Mouse (Mus musculus) urinary bladder, postnatal 10 days (tissue): Measurements from ENCODE around the gene Med17.

ENCODE experiments used
- DNase-seq: peaks from one replicate; pipeline ENCODE4 v3.0.0; 2022; ENCODE audit warnings: low spot score

The Med17 gene

DNA sequence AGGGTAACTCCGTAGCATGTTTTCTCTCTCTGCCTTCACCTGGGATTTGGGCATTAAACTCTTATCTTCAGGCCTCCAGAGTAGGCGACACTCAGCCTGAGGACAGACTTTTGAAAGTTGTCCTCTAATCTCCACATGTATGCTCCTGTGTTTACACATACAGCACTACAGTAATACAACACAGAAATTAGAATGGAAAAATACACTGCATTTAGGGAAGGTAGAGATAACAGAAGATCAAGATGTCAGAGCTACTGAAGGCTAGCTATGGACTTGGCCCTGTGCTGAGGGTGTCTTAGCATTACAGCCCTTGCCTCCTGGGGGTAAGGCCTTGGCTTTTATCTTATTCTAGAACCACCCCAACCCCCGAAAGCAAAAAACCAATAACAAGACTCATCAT, 8.7 kb upstream of the Med17 start:
- no peak for DNase-seq

DNA sequence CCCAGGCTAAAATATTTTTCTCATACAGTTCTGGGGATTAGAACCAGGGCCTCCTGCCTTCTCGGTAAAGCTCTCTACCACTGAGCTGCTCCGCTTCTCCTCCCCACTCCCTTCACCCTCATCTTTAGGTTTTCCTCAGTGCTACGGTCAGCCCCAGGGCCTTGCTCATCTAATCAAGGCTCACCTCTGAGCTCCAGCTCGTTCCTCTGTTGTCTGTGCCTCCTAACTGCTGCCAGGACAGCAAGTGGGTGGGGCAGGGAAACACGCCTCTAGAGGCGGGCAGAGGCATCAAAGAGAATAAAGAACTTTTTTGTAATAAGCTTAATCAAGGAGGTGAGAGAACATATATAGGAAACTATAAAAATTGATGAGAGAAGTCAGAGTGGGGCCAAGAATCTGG, 8.1 kb upstream of the Med17 start:
- no peak for DNase-seq

DNA sequence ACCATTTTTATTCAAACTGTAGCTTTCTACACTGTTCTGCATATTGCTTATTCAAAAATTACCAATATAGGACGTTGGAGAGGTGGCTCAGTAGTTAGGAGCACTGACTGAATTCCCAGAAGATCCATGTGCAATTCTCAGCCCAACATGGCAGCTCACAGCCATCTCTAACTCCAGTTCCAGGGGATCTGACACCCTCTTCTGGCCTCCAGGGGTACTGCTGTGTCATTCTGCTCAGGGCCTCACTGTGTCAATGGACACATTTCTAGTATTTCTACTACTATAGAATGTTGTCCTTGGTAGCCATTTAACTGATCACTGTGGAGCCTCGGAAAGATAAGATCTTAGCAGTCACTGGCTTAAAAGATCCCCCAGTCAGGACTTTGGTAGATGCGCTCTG, 5.7 kb upstream of the Med17 start:
- no peak for DNase-seq

DNA sequence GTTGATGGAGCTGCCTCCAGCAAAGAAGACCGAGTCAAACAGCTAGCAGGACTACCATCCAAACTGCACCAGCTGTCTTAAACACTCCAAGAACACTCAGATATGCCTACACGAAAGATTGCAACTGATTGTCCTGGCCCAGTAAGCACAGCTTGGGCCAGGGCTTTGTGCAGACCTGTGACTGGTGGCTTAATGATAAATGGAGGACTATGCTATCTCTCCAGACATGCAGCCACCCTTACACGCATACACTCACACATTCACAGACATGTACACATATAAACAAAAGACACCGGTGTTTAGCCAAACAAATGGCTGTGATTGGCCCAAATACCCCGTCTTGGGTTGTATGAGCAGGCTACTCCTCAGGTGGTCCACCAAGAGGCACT, 754 bp upstream of the Med17 start:
- no peak for DNase-seq

DNA sequence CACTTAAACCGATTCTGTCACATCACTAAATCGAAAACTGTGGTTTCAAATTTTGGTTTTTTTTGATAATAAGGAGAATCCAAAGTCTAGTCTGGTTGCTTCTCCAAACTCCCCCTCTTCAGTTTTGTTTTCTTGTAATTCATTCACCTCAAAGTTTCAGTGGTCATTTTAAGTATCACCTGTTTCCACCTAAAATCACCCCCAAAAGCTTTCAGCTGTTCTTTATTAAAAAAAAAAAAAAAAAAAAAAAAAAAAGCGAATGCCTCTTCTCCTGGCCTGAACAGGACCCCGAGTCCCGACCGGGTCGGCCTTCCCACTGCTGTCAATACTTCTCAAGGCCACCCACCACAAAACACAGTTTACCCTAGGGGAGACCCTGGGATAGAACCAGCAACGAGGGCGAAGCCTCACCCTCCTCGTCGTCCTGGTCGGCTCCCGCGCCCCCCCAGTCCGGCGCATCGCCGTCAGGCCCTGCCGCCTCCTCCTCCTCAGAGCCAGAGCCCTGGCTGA, 537 bp downstream of the Med17 start:
- DNase-seq: no peak

DNA sequence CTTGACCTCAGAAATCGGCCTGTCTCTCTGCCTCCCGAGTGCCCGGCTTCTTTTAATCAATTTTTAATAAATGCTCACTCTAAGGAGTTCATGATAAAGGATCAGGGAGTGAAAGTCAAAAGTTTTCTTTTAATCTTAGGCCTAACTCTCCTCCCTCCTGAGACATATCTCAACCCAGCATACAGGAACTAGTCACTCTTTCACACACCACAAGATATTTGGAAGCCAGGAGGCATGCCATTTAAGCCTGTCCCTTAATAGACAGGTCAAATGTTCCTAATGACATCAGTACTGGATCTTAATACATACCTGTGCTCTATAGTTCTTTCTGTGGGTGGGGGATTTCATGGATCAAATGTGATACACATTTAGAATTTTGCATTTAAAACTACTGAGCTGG, 1.4 kb downstream of the Med17 start:
- DNase-seq: no peak

DNA sequence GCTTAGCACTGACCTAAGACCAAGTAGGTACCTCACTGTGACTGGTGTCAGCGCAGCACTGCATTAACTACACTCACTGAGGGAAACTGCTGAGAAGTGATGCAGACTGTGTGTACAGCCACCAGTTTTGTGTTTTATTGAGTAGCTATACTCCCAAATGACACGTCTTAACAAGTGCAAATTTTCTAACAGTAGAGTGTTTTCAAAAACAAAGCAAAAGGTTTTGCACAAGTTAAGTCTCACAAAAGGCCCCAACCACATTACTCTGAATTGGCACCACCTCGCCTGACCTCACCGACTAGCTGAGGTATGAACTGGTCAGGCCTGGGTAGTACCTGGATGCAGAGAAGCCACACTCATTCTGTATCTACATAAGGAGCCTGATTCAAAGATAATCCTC, 2.9 kb downstream of the Med17 start:
- DNase-seq: no peak

DNA sequence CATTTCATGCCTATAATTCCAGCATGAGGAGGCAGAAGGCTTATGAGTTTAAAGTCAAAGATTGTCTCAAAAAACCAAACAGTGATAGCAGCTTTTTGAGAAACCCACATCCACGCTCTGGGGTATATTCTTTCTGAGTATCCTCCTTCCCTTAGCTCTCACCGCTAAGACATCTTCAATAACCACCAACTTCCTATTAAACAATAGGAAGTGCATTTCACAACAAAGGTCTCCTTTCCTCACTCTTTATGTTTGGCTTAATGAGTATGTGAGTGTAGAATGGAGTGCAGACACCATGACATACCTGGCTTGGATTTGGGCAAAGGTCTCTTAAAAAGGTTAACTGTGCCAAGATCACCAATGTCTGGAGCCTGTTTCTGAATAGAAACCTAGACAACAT, 5.8 kb downstream of the Med17 start:
- DNase-seq: no peak

DNA sequence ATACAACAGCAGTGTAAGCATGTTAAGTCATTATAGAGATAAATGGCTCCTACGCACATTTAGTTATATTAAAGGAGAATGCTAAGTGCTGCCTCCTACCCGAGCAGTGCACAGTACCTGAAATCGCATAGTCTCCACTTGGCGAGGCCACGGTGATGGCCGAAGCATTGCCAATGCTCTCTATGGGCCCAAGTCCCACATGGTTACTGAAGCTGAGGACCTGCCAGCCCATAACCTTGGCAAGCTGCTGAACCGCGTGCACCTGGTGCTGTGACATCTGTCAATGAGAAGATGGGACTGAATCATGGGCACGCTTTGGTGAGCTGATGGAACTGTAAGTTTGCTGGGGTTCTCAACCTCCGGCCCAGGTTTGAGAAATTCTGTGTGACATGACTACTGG, 16.2 kb downstream of the Med17 start:
- no peak for DNase-seq

DNA sequence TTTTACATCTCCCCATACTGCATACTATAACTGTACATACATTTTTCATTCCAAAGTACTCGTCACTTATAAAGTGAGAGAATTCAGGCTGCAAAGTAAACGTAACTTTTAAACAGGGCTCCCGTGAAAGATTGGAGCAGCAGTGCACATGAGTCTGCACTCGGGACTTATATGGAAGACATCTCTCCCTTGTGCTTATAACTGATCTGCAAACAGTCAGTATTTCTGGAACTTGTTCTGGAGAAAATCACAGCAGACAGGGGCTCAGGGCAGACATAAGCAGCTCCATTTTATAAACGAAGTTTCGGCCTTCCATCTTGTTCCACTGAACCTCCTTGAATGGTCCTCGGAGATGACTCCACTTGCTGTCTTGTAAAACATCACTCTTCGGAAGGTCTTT, 17.8 kb downstream of the Med17 start:
- no peak for DNase-seq

DNA sequence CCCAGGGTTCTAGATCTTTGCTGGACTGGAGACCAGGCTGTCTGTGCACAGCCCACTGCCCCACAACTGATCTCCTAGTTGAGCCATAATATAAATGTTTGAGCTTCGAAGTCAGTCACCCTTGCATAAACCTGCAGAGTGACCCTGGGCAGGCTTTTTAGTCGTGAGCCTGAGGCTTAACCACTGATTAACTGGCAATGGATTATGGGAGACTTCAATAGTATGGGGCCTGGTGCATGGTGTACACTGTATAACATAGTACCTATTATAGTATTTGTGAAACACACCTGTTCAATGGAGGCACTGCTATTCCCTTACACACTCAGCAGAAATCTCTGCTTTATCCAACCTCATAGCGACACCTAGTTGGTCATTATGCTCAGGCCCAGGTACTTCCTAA, 23.5 kb downstream of the Med17 start:
- no peak for DNase-seq

DNA sequence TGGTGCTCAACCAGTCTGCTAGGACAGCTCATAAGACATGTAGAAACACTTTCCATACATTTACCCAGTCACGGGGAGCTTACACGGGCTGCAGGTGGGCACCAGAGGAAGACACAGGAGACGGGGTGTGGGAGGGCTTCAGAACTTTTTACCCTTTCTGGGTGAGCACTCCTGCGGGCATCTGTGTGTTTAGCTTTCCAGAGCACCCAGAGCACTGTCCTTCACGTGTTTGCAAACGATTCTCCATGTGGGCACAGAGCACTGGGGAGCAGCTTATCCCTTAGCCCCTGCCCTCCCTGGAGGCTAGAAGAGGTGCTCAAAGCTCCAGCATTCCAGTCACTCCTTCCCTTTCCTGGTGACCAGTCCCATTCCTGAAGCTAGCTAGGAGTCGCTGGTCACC, 25.2 kb downstream of the Med17 start:
- no peak for DNase-seq

DNA sequence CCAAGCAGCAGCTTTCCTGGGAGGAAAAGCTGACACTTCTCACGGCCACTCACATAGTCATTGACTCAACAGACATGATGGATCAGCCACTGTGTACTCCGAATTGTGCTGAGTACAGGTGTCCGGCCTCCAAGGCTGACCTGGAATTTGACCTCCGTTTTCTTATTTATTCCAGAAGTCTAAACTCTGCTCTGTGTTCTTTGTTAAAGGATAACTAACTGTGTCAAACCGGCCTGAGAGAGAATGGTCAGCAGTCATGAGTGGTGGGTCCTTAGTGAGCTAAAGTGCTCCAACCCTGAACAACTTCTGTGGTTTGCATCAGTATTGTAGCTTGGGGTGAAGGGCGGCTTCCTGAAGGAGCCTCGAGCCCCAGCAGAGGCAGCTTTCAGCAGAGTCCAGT, 27.5 kb downstream of the Med17 start:
- no peak for DNase-seq

DNA sequence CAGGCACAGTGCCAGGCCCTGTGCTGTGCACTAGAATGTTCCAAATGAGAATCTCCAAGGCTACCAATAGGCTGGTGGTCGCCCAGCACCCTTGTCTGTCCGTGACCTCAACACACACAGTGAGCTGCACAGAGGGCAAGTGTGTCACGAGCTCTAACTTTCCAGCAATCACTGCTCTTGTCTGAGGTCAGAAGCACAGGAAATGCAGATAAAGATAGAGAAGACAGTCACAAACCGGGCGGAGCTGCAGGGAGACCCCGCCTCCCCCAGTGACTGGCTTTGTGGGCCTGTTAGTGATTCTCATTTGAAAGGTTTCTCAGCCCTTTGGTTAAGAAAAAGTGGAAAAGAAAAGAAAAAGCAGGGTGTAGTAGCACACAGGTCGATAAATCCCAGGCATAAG, 29.4 kb downstream of the Med17 start:
- no peak for DNase-seq

DNA sequence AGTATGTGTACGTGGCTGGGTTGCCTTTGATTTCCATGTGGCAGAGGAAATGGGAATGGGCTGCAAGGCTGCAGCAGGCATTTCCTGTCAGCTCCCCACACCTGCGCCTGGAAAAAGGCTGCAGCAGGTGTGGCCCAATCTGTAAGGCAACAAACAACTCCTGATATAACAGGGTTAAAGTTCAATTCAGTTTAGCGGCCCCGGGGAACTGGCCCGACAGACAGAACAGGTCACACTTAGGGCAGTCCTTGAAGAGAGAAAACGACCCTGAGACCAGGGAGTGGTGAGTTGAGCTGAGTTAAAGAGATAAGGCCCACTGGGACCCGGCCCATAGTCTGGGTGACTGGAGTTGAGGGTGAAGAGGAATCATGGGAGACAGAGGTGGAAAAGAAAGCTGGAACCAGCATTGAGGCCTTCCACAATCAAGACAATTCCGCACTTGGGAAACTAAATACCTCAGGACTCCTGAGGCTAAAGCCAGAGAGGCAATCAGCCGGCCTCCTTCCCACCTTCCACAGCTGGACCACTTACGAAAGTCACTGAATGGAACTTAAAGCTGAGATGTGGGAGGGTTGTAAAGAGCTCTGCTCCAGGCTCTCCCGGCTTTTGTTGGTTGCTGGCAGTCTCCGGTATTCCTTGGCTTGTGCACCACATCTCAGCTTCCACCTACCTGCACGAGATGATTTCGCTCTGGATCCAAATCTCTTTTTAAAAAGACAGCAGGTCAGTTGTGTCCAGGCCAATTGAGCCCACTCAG, 34.2 kb downstream of the Med17 start:
- DNase-seq: no peak

DNA sequence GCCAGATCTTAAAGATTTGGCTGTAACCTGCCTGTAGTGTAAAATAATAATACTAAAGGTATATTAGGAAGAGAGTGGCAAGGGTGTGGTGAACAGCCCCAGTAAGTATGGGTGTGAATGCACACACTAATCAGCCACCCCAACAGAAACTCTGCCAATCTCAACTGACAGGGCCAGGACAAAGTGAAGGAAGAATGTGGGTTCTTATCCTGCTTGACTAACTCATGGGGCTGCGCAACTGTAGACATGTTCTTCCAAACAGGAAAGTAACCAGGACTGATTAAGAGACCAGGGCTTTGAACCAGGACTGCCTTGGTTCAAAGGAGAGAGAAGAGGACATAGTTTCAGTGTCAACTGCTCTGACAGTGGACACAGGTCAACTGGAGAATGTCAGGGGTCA, 37.6 kb downstream of the Med17 start:
- no peak for DNase-seq

DNA sequence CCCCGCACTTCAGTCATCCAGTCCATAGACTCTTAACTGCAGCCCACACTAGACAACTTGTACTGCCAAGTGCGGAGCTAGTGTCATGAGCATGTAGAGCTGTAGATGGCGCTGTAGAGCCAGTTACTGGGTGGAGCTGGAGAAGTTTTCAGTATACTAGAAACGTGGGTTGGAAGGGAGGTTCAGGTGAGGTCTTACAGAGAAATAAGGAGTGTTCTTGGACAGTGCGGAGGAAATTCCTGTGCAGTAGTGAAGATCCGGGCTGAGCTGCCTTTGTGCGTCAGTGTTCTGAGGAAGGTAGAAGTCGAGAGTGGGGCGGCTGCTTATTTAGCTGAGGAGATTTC, 38.2 kb downstream of the Med17 start:
- DNase-seq: no peak

DNA sequence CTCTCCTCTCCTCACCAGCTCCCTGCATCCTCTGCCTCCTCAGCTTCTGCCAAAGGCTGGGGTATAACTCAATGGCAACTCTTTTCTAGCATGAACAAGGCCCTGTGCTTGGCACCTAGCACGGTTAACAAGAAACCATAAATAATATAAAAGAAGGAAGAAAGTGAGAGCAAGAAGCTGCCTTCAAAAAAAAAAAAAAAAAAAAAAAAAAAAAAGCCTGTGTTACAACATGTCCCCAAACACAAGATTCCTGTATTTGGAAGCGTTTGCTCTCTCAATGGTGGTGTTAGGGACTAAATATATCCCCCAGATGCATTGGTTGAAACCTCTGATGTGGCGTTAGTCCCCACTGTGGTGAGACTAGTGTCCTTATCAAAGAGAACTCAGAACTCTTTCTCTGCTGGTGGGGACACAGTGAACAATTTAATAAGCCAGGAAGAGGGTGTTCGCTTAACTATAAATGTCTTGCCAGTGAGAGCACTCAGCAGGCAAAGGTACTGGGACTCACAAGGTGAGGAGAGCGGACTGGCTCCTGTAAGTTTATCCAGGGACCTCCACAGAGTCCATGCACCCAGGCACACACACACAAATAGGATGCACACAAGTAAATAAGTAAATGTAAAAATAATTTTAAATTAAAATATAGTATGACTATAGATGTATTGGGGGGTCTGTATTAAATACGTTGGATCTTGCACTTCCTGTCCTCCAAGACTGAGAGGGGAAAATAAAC, 38.7 kb downstream of the Med17 start:
- DNase-seq: no peak

DNA sequence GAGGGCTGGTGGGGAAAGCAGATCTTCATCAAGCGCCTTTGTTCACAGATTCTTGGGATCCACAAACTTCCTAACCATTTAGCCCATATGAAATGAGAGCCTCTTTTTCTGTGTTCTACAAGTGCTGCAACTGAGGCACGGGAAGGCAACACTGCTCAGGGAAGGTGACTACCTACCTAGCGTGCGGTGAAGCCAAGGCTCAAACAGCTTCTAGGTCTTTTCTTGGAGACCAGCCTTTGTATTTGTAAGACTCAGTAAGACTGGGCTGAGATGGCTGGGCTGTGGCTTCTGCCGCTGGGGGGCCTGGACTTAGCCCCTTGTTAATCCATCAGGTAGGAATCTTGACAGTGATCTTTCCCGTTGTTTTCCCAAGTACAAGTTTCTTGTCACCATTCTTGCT, 39.7 kb downstream of the Med17 start:
- no peak for DNase-seq

DNA sequence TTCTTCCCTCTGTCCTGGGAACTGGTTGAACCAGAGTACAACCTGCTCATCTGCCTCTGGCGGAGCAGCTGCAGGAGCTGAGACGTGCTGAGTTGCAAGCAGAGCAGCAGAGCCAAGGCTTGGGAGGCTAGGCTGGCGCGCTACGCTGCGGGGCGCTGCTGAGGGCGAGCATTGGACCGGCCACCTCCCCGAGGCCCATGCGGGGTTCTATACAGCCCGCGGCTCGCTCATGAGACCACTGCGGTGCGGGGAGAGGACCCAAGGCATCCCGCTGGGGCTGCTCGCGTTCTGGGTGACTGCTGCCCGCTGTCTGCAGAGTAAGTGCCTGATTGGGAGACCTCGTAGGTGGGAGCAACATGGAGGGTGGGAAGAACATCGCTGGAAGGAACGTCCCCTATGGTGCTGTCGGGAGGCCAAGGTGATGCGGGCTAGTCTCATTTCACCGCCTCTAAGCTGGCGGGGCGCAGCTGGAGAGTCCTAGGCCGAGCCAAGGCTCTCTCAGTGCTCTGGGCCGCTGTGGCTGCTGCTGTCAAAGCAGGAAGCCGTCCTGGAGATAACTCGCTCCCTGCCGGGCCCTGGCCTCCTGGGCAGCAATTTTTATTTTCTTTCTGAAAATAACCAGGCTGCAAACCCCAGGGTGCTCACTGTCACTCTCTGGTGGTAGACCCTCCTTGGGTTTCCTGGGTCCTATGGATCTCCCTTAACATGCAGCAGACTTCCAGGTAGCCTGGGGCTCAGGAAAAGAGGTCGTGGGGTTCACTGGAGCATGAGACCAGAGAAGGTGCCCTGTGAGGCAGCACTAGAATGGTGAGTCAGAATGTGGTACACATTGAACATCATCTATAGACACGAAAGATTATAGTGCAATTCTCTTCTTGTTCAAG, 40.4 kb downstream of the Med17 start, which contains the start of gene Vstm5:
TSS of gene Vstm5 (plus strand) at position 4 of the 884 bp plus-strand sequence.
- DNase-seq: no peak

DNA sequence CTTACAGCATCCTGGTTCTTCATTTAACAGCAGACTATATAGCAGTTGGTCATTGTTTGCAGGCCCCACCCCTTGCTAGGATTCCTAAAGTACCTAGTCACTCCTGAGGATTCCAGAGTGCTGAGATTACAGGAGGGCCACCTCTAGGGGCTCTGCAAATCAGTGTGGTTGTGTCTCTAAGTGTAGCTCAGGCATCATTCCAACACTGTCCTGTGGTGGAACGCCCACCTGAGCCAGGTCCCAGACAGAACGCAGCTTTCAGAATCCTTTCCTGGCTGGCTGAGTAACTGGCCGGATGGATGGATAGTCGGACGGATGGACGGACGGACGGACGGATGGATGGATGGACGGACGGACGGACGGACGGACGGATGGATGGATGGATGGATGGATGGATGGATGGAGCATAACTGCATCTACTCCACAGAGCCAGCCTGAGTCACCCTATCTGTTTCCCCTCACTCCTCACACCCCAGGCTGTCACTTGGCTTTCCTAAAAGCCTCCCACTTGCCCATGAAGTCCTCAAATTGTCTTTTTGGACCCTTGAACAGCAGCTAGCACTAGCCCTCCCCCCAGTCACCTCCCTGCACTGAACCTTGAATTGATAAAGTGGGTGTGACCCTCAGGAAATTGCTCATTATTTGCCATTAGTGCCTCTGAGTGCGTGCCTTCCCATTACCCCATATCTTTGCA, 41.3 kb downstream of the Med17 start:
- no peak for DNase-seq
